Comparison of ENCODE assay signal across 9 mouse cellular contexts in the genomic region with DNA sequence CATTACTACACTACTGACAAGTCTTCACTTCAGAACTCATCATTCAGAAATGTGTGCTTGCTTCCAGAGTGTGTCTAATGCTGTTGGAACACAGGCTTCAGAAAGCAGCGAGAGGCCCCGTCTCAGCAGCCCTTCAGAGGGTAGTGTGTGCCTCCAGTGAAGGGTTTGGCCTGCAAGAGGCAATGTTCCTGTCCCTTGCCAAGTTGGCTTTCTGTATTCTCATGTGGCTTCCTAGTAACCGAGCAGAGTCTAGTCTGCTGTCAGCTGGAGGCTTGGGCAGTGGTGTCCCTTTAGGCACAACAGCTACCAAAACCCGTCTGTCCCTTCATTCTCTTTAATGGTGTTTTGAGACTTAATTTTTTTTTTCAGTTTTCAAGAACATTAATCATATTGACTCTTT.
DNase-seq lines count a peak whose midpoint lies in the region; ATAC-seq lines count a peak whose summit lies in the region.
"Had no signal": no experiment of that assay in that cellular context is flagged by ENCODE, and none has a peak within 500 bp of the region (broad histone marks: within the 10 kb centered on the region; RNA-seq: fewer than 3 reads in every experiment).

No protein-coding gene starts in this region.

- peak; percentile 64 for DNase-seq in adrenal gland, postnatal 14 days
- no peak for DNase-seq in adrenal gland, postnatal 25 days
- peak; percentile 6 for DNase-seq in kidney, postnatal 10 days
- DNase-seq in kidney, adult 18-20 months = no peak
- peak; percentile 1 for DNase-seq in 3134 (ENCODE audit: extremely low read depth, insufficient read length, low spot score)
- DNase-seq in gastrocnemius, postnatal 14 days = peak; percentile 46
- DNase-seq in spleen, postnatal 14 days (ENCODE audit: low spot score in 2 of 2) = no peak

- no peak for ATAC-seq in granulocyte monocyte progenitor cell, adult 5-6 weeks (replicated peaks; ENCODE audit: poor library complexity, severe bottlenecking)
- ATAC-seq: forebrain, embryonic 15.5 days had no signal

- intact Hi-C loops in gastrocnemius, postnatal 14 days (cut with DNase I; ENCODE audit: low total_unique reads) = no loop called here

Comparison
In these comparisons a context has a peak if more than half of its experiments do, and no peak if none do; other contexts are left out.
1. DNase-seq: peak in adrenal gland, postnatal 14 days (single experiment), kidney, postnatal 10 days (single experiment), 3134 (single experiment) and gastrocnemius, postnatal 14 days (single experiment); none in adrenal gland, postnatal 25 days (single experiment), kidney, adult 18-20 months (single experiment) and spleen, postnatal 14 days (0 of 2).